Mouse (Mus musculus): ENCODE data around the gene Pparg.
A peak's percentile ranks its signal among the peaks of the same experiment; 100 is the strongest.

Pparg gene

GRCm38 (mm10) chr6:115361606-115362462, 1.1 kb downstream of the Pparg start:
- DNase-seq = peak; percentile 24

DNA sequence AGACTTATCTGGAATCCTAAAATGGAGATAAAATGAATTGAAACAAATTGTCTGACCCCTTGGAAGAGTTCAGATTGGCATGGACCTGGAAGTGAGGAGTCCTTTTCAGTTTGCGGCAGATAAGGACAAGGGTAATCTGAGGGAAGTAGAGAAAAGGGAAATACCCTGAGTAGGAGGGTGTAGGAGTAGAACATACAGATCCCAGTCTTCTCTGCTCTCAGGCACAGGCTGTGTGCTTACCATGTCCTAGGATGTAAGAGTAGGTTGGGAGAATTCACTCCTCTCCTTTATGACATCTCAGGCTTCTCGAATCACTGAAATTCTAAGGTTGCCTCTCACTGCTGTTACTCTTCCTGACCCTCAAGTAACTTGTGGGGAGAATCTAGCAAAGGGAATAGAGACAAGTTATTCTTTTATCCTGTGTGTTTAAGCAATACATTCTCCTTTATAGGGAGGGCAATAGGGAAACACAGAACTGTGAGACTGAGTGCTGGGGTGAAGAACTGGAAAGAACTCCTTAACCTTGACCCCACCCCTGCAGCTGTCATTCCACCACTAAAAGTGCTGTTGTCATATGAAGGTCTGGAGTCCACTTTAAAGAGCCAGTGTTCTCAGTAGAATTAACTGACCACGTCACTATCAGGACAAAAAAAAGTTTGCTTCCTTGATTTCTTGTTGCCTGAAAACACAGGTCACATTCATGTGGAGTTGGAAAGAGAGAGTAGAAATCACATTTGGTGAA, 6.3 kb downstream of the Pparg start:
- DNase-seq = no peak

DNA sequence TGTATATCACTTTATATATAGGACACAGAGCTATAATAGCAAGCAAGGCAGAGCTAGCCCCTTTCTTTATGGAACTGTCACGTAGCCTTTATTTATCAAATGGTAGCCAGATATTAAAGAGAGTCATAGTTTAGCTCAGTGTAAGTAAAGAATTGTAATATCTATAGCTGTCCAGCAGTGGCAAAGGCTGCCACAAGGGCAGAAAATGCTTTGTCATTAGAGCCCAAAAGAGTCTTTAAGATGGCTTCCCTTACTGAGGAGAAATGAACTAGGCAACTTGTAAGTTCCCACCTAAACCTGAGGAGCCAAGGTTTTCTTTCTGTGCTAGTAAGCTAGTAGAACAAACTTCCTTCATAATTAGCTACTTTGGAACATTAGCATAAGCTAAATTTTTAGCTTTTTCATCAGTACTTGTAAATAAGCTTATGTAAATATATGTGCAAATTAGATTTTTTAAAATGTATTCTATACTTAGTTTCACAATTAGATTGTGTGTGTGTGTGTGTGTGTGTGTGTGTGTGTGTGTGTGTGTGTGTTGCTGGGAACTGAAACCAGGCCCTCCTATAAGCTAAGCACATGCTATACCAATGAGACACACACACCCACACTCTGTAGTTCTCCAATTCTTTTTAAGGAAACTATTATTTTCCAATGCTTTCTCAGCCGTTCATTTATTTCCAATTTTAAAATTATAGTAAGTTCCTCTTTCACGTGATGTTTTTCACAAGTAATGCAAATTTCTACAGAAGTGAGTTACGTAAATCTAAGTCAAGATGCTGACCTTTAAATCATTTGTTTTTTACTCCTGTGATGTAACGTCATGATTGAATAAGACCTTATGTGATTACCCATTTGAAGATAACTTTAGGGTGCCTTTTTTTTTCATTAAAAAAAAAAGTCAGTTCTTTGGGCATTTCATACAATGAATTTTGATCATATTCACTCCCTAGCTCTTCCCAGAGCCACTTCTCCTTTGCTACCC, 14.4 kb downstream of the Pparg start:
- DNase-seq = no peak

GRCm38 (mm10) chr6:115380596-115380995, 19.8 kb downstream of the Pparg start:
- DNase-seq = no peak

DNA sequence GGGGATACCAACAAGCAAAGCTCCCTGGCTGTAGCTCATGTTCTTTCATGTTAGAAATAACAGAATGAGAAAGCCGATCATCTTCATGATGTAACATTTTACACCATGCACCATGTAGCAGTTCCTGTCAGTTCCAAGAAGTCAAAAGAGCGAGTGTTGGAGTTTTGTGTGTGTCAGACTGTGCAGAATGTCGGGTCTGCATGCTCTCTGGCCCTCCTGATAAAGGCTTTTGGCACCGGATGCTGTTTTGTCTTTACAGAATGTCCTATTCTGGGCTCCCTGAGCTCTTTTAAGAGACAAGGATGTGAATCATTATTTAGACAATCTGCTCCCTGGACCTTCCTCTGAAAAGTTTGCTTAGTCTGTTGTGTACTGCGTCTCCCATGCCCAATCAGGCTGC, 22.0 kb downstream of the Pparg start:
- DNase-seq = no peak

DNA sequence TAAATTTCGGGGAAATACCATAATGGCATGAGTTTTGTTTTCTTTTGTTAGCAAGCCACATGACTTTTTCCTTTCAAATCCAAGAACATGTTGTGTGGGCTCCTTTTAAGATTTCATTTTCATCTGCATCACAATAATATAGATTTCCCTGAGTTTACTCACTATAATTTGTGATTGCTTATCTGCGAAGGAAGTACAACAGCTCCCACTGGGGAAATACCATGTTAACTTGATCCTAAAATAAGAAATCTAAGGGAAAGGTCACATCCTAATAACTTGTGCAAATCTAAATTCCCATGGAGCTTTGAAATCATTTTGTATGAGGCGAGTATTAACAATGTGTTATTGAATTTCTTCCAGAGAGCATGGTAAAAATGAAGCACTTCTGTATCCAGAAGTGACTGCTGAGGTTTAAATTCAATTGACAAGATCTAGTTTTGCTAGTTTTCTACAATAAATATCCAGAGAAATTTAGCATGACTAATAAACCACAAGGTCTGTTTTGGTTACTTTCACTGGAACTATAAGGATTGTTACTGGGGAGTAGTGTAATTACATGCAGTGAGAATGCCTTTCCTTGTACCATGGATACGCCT, 29.3 kb downstream of the Pparg start:
- no peak for DNase-seq

DNA sequence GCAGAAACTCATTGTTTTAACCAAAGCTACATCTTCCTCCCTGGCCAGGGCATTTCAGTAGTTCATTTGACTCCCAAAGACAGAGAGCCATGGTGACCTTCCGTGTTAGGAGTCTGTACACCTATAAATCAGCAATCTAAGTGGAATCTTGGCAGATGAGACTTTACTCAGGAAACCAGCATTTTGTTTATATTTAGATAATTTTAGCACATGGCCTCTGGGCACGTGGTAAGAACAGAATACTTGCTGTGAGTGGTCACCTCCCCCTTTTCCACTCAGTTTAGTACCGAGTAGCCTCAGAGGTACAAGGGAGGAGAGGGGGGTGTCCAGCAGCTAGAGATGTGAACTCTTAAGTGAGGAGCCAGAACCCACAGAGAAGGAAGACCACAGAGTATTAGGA, 36.2 kb downstream of the Pparg start:
- DNase-seq = no peak

GRCm38 (mm10) chr6:115404354-115404753, 43.6 kb downstream of the Pparg start:
- no peak for DNase-seq

DNA sequence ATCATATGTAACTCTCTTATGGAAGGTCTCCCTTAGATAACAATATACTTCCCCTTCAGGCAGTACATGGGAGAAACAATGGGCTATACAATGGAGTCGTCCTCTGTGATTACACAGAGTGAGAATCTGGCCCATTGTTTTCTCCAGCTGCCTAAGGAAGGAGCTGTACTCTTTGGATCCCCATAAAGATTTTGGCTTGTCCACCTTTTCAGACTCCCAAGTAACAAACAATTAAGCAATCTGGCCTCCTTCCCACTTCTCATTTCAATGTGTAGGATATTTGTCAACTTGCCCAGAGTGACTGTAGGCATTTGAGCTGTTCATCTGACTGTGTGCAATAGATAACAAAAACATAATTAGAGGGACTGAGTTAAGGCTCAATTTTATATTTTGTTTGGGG, 50.7 kb downstream of the Pparg start:
- DNase-seq = no peak

DNA sequence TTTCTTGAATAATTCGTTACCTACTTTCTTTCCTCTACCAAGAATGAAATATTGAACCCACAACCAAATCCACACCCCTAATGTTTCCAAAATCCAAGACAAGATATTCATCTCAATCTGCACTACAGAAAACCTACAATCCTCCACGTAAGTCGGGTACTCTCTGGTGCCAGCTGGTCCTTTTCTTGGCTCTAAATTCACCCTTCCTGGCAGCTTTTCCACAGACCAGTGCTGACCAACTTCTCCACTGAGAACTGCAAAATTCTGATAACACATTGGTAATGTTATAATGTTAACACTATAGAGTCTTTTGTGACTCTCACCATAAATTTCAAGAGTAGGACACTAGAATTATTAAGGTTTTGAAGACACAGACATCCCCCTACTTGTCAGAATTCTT, 57.4 kb downstream of the Pparg start:
- no peak for DNase-seq

- no peak for DNase-seq
Measured at GRCm38 (mm10) chr6:115418964-115419363, 58.2 kb downstream of the Pparg start.

GRCm38 (mm10) chr6:115420963-115421362, 60.2 kb downstream of the Pparg start:
- DNase-seq = no peak

DNA sequence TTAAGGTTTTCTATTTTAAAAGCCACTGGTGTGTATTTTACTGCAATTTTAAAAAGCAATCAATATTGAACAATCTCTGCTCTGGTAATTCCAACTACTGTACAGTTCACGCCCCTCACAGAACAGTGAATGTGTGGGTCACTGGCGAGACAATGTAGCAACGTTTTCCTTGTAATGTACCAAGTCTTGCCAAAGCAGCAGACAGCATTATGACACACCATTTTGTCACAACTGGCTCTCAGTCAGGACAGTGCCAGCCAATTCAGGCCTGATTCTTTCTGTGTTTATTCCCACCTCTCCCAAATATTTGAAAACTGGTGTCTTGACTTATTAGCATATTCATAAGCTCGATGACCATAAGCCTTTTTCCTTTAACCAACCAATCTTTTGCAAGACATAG, 60.9 kb downstream of the Pparg start:
- DNase-seq = no peak

DNA sequence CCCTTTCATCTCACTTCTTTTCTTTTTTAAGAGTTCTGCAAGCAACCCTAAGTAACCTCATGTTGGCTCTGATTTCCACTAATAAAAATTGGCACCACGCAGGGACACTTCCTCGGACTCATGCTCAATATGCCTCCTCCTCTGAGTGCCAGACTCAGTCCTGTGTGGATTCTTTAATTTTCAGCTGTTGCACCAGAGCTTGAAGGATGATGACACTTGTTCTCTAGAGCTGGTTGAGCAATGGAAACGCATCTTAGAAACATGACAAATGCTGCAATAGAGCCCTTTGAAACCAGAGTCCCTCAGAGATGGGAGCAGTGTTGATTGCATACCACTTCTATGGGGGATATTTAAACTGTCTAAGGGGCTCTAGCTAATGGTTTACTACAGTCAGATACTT, 63.7 kb downstream of the Pparg start:
- no peak for DNase-seq

DNA sequence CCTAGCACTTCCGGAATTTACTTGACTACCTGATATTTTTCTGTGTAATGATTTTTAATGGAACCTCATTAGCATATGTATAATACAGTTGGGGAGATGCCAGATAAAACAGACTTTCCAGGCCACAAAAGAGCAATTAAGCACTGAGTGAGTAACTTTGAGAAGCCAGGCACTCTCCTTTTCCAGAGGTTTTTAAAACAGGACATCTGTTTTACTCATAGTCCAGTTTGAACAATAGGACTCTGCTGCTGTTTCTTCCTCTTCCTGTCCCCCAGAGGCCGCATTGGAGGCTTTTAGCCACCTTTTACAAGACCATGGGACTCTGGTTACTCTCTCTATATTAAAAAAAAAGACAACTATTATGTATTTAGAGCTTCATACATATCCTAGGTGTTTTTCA, 72.0 kb downstream of the Pparg start:
- no peak for DNase-seq

- DNase-seq = no peak
Measured at GRCm38 (mm10) chr6:115434054-115434453, 73.3 kb downstream of the Pparg start.

GRCm38 (mm10) chr6:115434816-115435215, 74.1 kb downstream of the Pparg start:
- no peak for DNase-seq

GRCm38 (mm10) chr6:115440231-115441006, 79.7 kb downstream of the Pparg start:
- DNase-seq = no peak

- no peak for DNase-seq
Measured at GRCm38 (mm10) chr6:115452501-115452900, 91.8 kb downstream of the Pparg start.

- DNase-seq = no peak
Measured at GRCm38 (mm10) chr6:115462743-115463337, 102.1 kb downstream of the Pparg start.

DNA sequence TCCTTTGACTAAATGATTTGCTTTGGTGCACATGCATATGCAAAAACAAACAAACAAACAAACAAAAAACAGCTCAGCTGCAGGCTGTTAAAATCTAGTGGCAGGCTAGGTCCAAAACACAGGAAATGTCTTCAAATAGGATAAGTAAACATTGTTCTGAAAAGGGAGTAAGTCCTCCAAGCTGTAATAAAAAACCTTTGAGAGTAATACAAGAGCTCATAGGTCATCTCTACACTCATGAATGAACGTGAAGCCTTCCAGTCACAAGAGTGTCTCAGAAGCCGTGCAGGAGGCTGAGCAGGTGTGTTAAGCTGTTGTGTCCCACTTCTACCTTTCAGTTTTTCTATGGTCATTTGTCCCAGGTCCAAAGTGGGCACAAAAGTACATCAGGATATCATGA, 102.6 kb downstream of the Pparg start:
- DNase-seq = no peak
